Mouse (Mus musculus): ENCODE results near the gene Mcm3.

Gene Mcm3

GRCm38 (mm10) chr1:20819771-20820605, at the start of gene Mcm3:
Gene Mcm3 (minus strand): TSS chr1:20820312.
- DNase-seq (ENCODE audit: low read depth, low spot score) = peak; percentile 97

GRCm38 (mm10) chr1:20868036-20868435, 47.9 kb upstream of the Mcm3 start:
- no peak for DNase-seq (ENCODE audit: low read depth, low spot score)

GRCm38 (mm10) chr1:20867241-20867902, 47.3 kb upstream of the Mcm3 start:
- DNase-seq (ENCODE audit: low read depth, low spot score) = no peak

GRCm38 (mm10) chr1:20863452-20864172, 43.5 kb upstream of the Mcm3 start:
- DNase-seq (ENCODE audit: low read depth, low spot score) = no peak

- no peak for DNase-seq (ENCODE audit: low read depth, low spot score)
Measured at GRCm38 (mm10) chr1:20861865-20862264, 41.8 kb upstream of the Mcm3 start.

- no peak for DNase-seq (ENCODE audit: low read depth, low spot score)
Measured at GRCm38 (mm10) chr1:20860775-20861174, 40.7 kb upstream of the Mcm3 start.

GRCm38 (mm10) chr1:20856924-20857902, 37.1 kb upstream of the Mcm3 start:
- no peak for DNase-seq (ENCODE audit: low read depth, low spot score)

- no peak for DNase-seq (ENCODE audit: low read depth, low spot score)
Measured at GRCm38 (mm10) chr1:20839911-20840310, 19.8 kb upstream of the Mcm3 start.

GRCm38 (mm10) chr1:20836551-20837125, 16.5 kb upstream of the Mcm3 start:
- no peak for DNase-seq (ENCODE audit: low read depth, low spot score)

- no peak for DNase-seq (ENCODE audit: low read depth, low spot score)
Measured at GRCm38 (mm10) chr1:20833141-20833511, 13.0 kb upstream of the Mcm3 start.

- no peak for DNase-seq (ENCODE audit: low read depth, low spot score)
Measured at GRCm38 (mm10) chr1:20832473-20833140, 12.5 kb upstream of the Mcm3 start.

GRCm38 (mm10) chr1:20830546-20830945, 10.4 kb upstream of the Mcm3 start:
- DNase-seq (ENCODE audit: low read depth, low spot score) = no peak

GRCm38 (mm10) chr1:20828061-20828460, 7.9 kb upstream of the Mcm3 start:
- no peak for DNase-seq (ENCODE audit: low read depth, low spot score)

GRCm38 (mm10) chr1:20825036-20825435, 4.9 kb upstream of the Mcm3 start:
- DNase-seq (ENCODE audit: low read depth, low spot score) = no peak

- DNase-seq (ENCODE audit: low read depth, low spot score) = no peak
Measured at GRCm38 (mm10) chr1:20823906-20824305, 3.8 kb upstream of the Mcm3 start.

- no peak for DNase-seq (ENCODE audit: low read depth, low spot score)
Measured at GRCm38 (mm10) chr1:20823471-20823870, 3.4 kb upstream of the Mcm3 start.

GRCm38 (mm10) chr1:20820959-20821358, 847 bp upstream of the Mcm3 start:
- DNase-seq (ENCODE audit: low read depth, low spot score) = no peak

GRCm38 (mm10) chr1:20817596-20817995, 2.5 kb downstream of the Mcm3 start:
- DNase-seq (ENCODE audit: low read depth, low spot score) = no peak

GRCm38 (mm10) chr1:20817172-20817571, 2.9 kb downstream of the Mcm3 start:
- DNase-seq (ENCODE audit: low read depth, low spot score) = no peak

- DNase-seq (ENCODE audit: low read depth, low spot score) = no peak
Measured at GRCm38 (mm10) chr1:20814521-20814920, 5.6 kb downstream of the Mcm3 start.
